Mouse (Mus musculus) kidney, postnatal 0 days (tissue): ENCODE results near the gene 4930426L09Rik. TPM values are rescaled to one million over a fixed set of nuclear protein-coding genes. Genes with fewer than 3 reads are reported as not detected.

ENCODE experiments used
- ATAC-seq: fragments of 200-750 bp; cut with Nextera tagmentation; replicated peaks from 2 replicates; pipeline ENCODE4 v1.8.0; 2017; ENCODE audit warnings: low read depth, moderate number of reproducible peaks, moderate TSS enrichment, moderate library complexity; ENCODE audit not compliant: low FRiP score
- DNase-seq: peaks from one replicate; pipeline ENCODE4 v3.0.0-alpha.2; 2016; ENCODE audit warnings: low spot score
- H3K27ac ChIP-seq: fragments of 300-500 bp; sonication (generic); 2 replicates; pipeline ENCODE4 v1.5.1; 2014; ENCODE audit warnings: mild to moderate bottlenecking
- H3K27me3 ChIP-seq: fragments of 300-500 bp; sonication (generic); 2 replicates; pipeline ENCODE4 v1.6.1; 2014; ENCODE audit warnings: low read length, mixed read lengths; ENCODE audit not compliant: insufficient read depth
- H3K36me3 ChIP-seq: fragments of 300-500 bp; sonication (generic); 2 replicates; pipeline ENCODE4 v1.6.1; 2014; ENCODE audit warnings: low read length, mixed read lengths; ENCODE audit not compliant: insufficient read depth
- H3K4me1 ChIP-seq: fragments of 300-500 bp; sonication (generic); replicated peaks from 2 replicates; pipeline ENCODE4 v1.6.1; 2014; ENCODE audit warnings: antibody characterized with exemption, low read length, mixed read lengths; ENCODE audit not compliant: insufficient read depth
- H3K4me2 ChIP-seq: fragments of 300-500 bp; sonication (generic); 2 replicates; pipeline ENCODE4 v1.6.1; 2014; ENCODE audit warnings: mild to moderate bottlenecking, low read length, moderate library complexity, mixed read lengths
- H3K4me3 ChIP-seq: fragments of 300-500 bp; sonication (generic); replicated peaks from 2 replicates; pipeline ENCODE4 v1.5.1; 2014; ENCODE audit warnings: low read depth, low read length
- H3K9ac ChIP-seq: fragments of 300-500 bp; sonication (generic); 2 replicates; pipeline ENCODE4 v1.6.1; 2014; ENCODE audit warnings: low read depth, low read length
- H3K9me3 ChIP-seq: fragments of 300-500 bp; sonication (generic); replicated peaks from 2 replicates; pipeline ENCODE4 v1.6.1; 2016; ENCODE audit warnings: low read length, inconsistent platforms, mixed read lengths
- CTCF ChIP-seq: IDR thresholded peaks from 2 replicates; pipeline ENCODE4 v1.5.1; 2016; ENCODE audit warnings: antibody characterized with exemption, low read depth, mild to moderate bottlenecking, moderate library complexity
- WGBS: fragments of 180-500 bp; shearing (Covaris S2); extraction: QIAGEN DNeasy Blood & Tissue Kit; methylation state at CpG from one replicate; pipeline ENCODE4 v1.1.7; 2014; 5-methylcytosine and 5-hydroxymethylcytosine counted together
- polyA plus RNA-seq: library from polyadenylated mRNA; unstranded; fragments of >200 nt; fragmentation: Nextera tagmentation; extraction: Ambion mirVana; gene quantifications from 2 replicates; pipeline ENCODE4 v1.2.1, GENCODE M21; 2015

Gene 4930426L09Rik
- polyA plus RNA-seq, 1 experiment from 2014 or later, result 0.43 TPM

DNA sequence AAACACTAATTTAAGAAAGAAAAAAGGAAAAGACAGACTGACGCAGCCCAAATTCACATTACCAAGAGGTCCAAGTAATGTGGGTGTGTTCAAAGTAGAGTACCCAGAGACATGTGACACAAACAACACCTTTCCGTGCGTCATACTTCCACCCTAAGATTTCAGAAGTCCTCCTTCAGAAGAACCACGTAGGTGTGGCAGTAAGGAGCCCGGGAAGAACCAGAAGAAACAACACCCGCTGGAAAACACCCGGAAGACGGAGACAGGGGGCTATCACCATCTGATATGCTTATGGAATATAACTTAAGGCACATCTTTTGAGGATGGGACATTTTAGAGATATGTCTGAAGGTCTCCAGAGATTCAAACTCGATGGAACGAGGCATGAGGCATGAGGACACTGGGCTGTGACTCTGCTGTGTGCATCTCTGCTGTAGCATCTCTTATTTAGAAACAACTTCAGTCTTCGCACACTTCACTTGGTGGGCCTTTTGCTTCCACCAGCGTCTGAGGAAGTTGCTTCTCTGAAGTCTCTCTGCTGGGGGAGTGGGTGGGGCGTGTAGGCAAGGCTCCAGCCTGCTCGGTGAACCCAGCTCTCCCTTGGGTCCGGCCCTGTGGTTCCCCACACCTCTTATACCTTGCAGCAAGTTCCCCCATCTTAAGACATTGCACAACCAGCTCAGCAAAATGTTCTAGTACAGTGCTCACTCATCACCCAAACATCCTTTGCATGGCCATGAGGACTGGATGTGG is 13.9 kb upstream of the 4930426L09Rik start:
- DNase-seq (no peak), ATAC-seq (no peak)
- Histone ChIP-seq H3K9ac (no peak overlapping the region), H3K4me3 (no peak overlapping the region), H3K27me3 (no peaks in the 10 kb centered on the region), H3K4me2 (no peak overlapping the region), H3K36me3 (no peaks in the 10 kb centered on the region), H3K4me1 (no peaks in the 10 kb centered on the region), H3K27ac (no peak overlapping the region), H3K9me3 (no peaks in the 10 kb centered on the region)
- 91% methylated on average over 15 of the region's 15 CpGs for WGBS
- no peak for TF ChIP-seq CTCF

DNA sequence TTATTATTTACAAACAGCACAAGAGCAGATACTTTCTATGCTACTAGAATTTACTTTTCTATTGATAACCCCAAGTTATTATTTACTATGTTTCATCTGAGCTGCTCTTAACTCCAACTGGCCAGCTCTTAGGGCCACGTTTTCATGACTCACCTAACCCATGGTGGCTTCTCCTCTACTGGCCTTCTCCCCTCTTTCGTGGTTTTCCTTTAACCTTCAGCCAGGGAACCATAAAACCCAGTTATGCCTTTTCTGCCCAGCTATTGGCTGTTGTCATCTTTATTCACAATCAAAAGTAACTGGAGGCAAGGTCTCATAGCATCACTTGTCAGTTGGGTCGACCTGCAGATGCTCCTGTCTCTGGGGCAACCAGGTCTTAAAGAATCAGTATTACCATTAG is 12.6 kb upstream of the 4930426L09Rik start:
- no peak for TF ChIP-seq CTCF
- Histone ChIP-seq H3K27ac (no peak overlapping the region), H3K9ac (no peak overlapping the region), H3K36me3 (no peaks in the 10 kb centered on the region), H3K9me3 (no peaks in the 10 kb centered on the region), H3K4me2 (no peak overlapping the region), H3K4me1 (no peaks in the 10 kb centered on the region), H3K4me3 (no peak overlapping the region), H3K27me3 (no peaks in the 10 kb centered on the region)
- WGBS, result 87% methylated on average over 3 of the region's 3 CpGs
- no peak for ATAC-seq
- no peak for DNase-seq

DNA sequence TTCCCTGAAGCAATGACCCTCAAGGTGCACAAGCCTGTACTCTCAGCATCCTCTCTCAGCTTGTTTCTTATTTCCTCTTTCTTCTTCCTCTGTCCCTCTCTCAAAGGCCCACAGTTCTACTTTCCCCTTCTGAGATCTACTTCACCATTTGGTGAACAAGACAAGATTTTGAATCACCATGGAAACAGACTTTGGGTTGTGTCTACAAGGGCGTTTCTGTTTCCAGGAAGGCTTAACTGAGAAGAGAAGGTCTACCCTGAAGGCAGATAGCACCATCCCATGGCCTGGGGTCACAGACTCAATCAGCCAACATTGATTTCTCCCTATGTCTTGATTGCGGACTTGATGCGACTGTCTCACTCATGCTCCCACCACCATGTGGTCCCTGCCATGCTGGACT is 9.3 kb upstream of the 4930426L09Rik start:
- Histone ChIP-seq H3K4me1 (no peaks in the 10 kb centered on the region), H3K36me3 (no peaks in the 10 kb centered on the region), H3K27ac (no peak overlapping the region), H3K4me2 (no peak overlapping the region), H3K27me3 (no peaks in the 10 kb centered on the region), H3K9me3 (0 out of 2 replicates have a peak, but pooled peaks cover 3% of the 10 kb centered on the region), H3K4me3 (no peak overlapping the region), H3K9ac (no peak overlapping the region)
- TF ChIP-seq CTCF, result no peak
- DNase-seq, result no peak
- 91% methylated on average over 3 of the region's 3 CpGs for WGBS
- no peak for ATAC-seq

- H3K4me3 ChIP-seq, result no peak overlapping the region
- no peak overlapping the region for H3K9ac ChIP-seq
- no peak for TF ChIP-seq CTCF
- H3K4me1 ChIP-seq, result peaks cover 10% of the 10 kb centered on the region; the same call in 1 of the 2 replicates
- DNase-seq (no peak), ATAC-seq (no peak)
- no peaks in the 10 kb centered on the region for H3K27me3 ChIP-seq
- H3K36me3 ChIP-seq, result no peaks in the 10 kb centered on the region
- no peak overlapping the region for H3K27ac ChIP-seq
- WGBS, result 57% methylated on average over 7 of the region's 7 CpGs
- 0 out of 2 replicates have a peak, but pooled peaks cover 3% of the 10 kb centered on the region for H3K9me3 ChIP-seq
- H3K4me2 ChIP-seq, result no peak overlapping the region
These were observed 5.3 kb upstream of the 4930426L09Rik start for GRCm38 (mm10) chr2:18992512-18993510.

DNA sequence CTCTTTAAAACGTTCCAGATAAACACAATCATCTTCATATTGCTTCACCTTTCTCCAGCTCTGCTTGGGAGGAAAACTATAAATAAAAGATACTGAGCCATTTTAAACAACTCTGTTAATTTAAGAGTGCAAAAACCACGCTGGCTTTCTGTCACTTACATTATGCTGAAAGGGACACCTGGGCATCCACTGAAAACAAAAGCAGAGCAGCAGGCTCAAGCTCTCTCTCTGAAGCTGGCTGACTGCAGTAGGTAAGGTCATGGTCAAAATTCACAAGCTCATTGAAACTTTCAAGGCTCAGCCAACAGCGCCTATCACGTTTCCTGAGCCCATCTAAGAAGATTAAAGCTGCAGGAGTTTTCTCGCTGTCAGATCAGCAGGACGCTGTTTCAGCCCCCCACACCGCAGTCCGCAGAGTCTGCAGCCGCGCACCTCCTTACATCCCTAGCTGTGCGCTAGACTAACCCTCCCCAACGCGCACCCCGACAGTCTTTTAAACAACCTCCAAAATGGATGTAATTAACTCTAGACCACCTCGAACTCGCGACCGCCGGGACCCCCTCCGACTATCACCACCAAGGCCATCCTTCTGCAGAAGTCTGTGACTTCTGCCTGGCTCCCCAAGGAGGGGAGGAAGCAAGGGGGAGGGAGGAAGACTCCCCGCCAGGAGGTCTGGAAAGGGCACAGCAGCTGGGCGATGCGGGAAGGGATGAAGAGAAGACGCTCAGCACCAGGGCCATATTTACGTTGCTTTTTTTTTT is 1.5 kb upstream of the 4930426L09Rik start:
- Histone ChIP-seq H3K4me1 (peaks cover 10% of the 10 kb centered on the region; the same call in 1 of the 2 replicates), H3K4me3 (peak overlapping the region; percentile 84), H3K9me3 (0 out of 2 replicates have a peak, but pooled peaks cover 1% of the 10 kb centered on the region), H3K4me2 (peak overlapping the region; percentile 74), H3K36me3 (no peaks in the 10 kb centered on the region), H3K27ac (no peak overlapping the region), H3K27me3 (no peaks in the 10 kb centered on the region), H3K9ac (peak overlapping the region; percentile 71)
- no peak for ATAC-seq
- DNase-seq, result peak; percentile 48
- no peak for TF ChIP-seq CTCF
- WGBS, result under 1% methylated on average over 25 of the region's 25 CpGs
